Mouse (Mus musculus): ENCODE results near the gene Foxp1.

Gene Foxp1

GRCm38 (mm10) chr6:99120776-99121766 is 401.4 kb downstream of the Foxp1 start:
- no peak for ATAC-seq (ENCODE audit: insufficient number of reproducible peaks, low FRiP score, low TSS enrichment)

DNA sequence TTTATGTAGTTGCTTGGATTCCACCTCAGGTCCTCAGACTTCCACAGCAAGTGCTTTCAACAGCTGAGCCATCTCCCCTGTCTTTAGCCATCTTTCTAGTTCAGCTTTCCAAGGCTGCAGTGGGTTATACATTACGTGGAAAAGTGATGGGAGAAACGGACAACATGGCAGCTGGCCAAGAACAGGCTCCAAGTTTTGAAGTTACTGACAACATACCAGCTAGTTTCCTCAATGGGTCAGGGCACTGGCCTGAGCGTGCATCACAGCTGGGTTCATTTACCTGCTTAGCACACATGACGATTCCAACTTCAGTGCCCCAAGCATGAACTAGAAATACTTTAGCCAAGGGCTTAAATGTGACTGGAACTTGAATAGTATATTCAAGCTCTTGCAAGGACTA is 404.0 kb downstream of the Foxp1 start:
- ATAC-seq (ENCODE audit: insufficient number of reproducible peaks, low FRiP score, low TSS enrichment): no peak

DNA sequence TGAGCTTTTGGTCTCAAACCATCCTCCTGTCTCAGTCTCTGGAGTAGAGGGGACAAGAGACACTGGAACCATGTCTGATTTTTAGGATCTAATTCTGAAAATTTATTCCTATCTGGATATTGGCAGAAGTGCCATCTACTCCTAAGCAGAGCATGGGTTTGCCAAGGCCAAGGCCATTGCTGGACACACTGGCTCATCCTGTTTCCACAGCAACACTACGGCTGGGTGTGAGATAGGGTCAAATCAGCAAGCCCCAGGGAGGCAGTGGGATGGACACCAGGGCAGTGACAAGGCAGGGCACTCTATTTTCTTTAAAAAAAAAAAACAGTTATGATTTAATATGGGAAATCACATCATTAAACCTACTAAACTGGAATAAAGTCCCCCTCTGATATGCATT is 405.1 kb downstream of the Foxp1 start:
- no peak for ATAC-seq (ENCODE audit: insufficient number of reproducible peaks, low FRiP score, low TSS enrichment)

- ATAC-seq (ENCODE audit: insufficient number of reproducible peaks, low FRiP score, low TSS enrichment): no peak
These were observed 410.7 kb downstream of the Foxp1 start for GRCm38 (mm10) chr6:99111856-99112255.

- no peak for ATAC-seq (ENCODE audit: insufficient number of reproducible peaks, low FRiP score, low TSS enrichment)
These were observed 414.1 kb downstream of the Foxp1 start for GRCm38 (mm10) chr6:99108417-99108816.

GRCm38 (mm10) chr6:99107674-99108073 is 414.8 kb downstream of the Foxp1 start:
- no peak for ATAC-seq (ENCODE audit: insufficient number of reproducible peaks, low FRiP score, low TSS enrichment)

DNA sequence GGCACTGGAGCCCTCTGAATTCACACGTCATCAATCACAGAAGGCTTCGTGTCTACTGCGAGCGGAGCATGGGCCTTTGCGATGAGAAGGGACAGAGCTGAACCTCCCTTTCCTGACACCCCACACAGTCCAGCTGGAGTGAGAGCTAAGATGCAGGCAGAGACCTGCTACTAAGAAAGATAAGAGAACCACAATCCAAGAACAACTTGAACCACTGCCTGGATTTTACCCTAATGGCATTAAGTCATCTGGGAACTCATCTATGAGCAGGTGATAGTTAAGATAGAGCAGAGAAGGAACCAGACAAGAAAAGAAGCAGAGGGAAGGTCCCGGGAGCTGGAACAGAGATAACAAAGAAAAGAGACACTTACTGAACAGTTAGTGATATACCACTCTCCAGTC is 415.4 kb downstream of the Foxp1 start:
- no peak for ATAC-seq (ENCODE audit: insufficient number of reproducible peaks, low FRiP score, low TSS enrichment)

- no peak for ATAC-seq (ENCODE audit: insufficient number of reproducible peaks, low FRiP score, low TSS enrichment)
These were observed 416.5 kb downstream of the Foxp1 start for GRCm38 (mm10) chr6:99105979-99106378.

DNA sequence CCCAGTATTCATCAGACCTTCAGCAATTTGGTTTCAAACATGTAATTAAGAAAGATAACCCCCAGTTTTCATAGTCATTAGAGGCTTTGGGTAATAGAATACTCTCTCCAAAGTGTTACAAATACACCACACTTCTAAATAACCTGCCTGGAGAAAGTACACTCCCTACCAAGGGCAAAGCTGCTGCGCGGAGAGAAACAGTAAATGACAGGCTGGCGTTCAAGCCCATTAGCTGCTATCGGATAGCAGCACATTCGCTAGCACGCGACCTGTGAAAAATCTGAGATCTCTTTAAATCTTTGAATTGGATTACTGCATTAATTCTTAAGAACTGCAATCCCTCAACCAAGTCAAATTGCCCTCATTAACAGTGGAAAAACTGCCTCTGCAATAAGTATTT is 418.1 kb downstream of the Foxp1 start:
- ATAC-seq (ENCODE audit: insufficient number of reproducible peaks, low FRiP score, low TSS enrichment): no peak

- ATAC-seq (ENCODE audit: insufficient number of reproducible peaks, low FRiP score, low TSS enrichment): no peak
These were observed 418.6 kb downstream of the Foxp1 start for GRCm38 (mm10) chr6:99103911-99104310.

GRCm38 (mm10) chr6:99101489-99101908 is 421.0 kb downstream of the Foxp1 start:
- ATAC-seq (ENCODE audit: insufficient number of reproducible peaks, low FRiP score, low TSS enrichment): no peak

GRCm38 (mm10) chr6:99100331-99100730 is 422.2 kb downstream of the Foxp1 start:
- ATAC-seq (ENCODE audit: insufficient number of reproducible peaks, low FRiP score, low TSS enrichment): no peak

GRCm38 (mm10) chr6:99099781-99100180 is 422.7 kb downstream of the Foxp1 start:
- ATAC-seq (ENCODE audit: insufficient number of reproducible peaks, low FRiP score, low TSS enrichment): no peak

DNA sequence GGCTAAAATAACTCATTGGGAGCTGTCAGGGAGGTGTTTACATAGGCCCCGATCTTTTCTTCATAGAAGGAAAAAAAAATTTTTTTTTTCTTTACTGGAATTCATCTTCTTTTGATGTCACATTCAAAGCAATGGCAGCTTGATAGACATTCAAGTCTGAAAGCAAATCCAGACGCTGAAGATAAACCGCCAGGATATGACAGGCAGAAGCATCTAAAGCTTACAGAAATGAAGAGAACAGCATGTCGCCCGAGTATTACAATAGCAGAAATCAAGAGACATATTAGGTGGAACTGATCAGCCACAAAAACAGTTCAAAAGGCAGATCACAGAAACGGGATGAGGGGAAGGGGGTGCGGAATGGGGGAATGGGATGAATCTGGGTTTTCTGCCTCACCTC is 425.3 kb downstream of the Foxp1 start:
- ATAC-seq (ENCODE audit: insufficient number of reproducible peaks, low FRiP score, low TSS enrichment): no peak

DNA sequence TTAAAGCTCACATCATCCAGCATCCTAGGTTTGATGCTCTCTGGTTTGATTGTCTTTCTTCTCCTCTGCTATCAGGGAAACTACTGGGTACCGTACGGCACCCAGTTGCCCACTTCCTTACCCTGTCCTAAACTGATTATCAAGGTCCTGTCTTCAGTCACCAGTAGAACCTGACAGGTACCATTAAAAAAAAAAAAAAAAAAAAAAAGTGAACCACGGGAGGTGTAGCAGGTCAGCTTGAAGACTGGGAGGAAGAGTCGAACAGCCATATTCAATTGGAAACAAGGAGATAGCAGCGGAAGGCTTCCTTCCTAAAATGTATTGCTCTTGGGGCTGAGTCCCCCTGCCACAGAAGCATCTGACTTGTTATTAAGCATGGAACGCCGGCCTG is 425.8 kb downstream of the Foxp1 start:
- ATAC-seq (ENCODE audit: insufficient number of reproducible peaks, low FRiP score, low TSS enrichment): no peak

DNA sequence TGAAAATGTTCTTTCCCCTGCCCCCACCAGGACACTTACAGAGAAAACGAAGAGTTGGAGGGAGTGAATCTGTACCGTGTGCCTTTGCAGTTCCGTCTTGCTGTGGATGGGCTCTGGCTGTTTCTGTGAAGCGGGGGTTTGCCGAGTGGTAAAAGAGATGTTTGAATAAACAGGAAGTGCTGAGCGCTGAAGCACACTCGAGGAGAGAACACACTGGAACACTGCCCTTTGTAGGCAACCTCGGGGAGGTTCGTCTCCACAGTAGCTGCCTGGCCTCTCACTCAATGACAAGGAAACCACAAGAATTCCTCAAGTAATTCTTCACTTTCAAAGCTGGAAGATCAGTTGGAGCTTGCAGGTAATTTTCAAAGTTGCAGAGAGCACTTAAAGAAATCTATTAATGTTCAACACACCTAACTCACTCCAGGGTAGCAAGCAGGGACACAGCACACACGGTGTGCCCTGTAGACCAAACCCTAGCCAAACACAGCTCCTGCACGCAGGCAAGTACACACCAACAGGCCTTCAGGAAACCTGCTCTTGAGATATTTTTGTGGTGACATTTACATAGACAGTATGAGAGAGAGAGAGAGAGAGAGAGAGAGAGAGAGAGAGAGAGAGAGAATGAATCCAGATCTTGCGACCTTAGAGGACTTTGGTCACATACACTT is 426.3 kb downstream of the Foxp1 start:
- ATAC-seq (ENCODE audit: insufficient number of reproducible peaks, low FRiP score, low TSS enrichment): no peak

GRCm38 (mm10) chr6:99095185-99096104 is 427.1 kb downstream of the Foxp1 start:
- no peak for ATAC-seq (ENCODE audit: insufficient number of reproducible peaks, low FRiP score, low TSS enrichment)

DNA sequence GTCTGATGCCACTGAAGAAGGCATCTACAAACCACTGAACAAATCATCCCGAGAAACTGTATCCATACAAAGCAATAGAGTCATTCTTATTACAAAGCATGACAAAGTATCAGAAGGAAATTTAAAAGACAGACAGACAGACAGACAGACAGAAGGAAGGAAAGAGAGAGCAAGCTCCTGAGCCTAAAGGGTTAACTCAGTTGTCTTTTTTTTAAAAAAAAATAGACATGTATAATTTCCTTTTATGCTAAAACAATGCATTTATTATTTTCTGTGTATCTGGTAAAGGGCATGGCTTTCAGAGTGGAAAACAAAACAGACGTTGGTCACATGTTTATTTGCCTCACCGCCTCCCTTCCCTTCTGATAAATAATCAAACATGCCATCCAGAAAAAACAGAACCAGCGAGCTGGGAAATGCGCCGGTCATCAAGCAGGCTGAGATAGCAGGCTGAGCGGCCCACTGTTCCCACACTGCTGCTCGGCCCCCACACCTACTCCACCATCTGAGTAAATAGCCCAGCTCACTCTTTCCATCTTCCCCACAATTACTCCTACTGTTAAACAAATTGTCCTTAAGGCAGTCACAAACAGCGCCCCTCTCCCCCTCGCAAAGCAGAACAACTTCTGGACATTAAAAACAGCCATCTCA is 428.1 kb downstream of the Foxp1 start:
- no peak for ATAC-seq (ENCODE audit: insufficient number of reproducible peaks, low FRiP score, low TSS enrichment)

GRCm38 (mm10) chr6:99093856-99094255 is 428.7 kb downstream of the Foxp1 start:
- ATAC-seq (ENCODE audit: insufficient number of reproducible peaks, low FRiP score, low TSS enrichment): no peak

- no peak for ATAC-seq (ENCODE audit: insufficient number of reproducible peaks, low FRiP score, low TSS enrichment)
These were observed 429.3 kb downstream of the Foxp1 start for GRCm38 (mm10) chr6:99093208-99093607.

Data from cerebellum, adult (tissue).